Mouse (Mus musculus): ENCODE data around the gene Tmem164.

The Tmem164 gene

DNA sequence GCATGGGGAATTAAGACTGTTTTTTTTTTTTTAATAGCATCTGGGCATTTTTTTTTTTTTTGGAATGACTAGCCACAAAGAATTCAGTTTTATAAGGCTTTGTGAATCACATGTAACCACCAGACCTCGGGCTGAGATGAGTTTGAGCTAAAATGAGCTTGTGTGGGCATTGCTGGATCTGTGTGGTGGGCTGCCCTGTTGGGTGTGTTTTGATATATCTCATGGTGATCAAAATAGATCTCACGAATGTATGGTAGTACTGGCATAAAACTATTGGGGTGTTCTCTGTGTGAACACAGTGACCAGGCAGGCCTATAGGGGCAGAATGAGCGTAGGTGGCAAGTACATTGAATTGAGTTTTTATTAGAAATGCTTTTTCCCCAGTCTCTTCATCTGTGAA, 67.4 kb downstream of the Tmem164 start:
- DNase-seq (ENCODE audit: low spot score in 2 of 2): no peak

DNA sequence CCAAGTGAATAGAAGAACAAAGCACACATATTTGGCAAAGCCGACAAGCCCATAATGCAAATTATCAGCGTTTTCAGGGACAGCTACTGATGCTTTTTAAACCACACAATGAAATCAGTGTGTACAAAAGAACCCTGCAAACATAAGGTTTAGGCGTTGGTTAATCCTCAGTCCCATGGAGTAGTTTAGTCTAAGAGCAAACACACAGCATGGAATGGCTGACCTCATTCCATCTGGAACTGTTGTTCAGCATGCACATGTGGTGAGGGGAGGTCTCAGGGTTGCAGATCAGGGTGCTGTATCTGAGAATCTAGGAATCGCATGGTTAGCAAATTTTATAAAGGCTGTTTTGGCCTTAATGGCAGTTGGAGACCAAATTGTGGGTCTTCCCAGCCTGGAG, 69.6 kb downstream of the Tmem164 start:
- DNase-seq (ENCODE audit: low spot score in 2 of 2): no peak

DNA sequence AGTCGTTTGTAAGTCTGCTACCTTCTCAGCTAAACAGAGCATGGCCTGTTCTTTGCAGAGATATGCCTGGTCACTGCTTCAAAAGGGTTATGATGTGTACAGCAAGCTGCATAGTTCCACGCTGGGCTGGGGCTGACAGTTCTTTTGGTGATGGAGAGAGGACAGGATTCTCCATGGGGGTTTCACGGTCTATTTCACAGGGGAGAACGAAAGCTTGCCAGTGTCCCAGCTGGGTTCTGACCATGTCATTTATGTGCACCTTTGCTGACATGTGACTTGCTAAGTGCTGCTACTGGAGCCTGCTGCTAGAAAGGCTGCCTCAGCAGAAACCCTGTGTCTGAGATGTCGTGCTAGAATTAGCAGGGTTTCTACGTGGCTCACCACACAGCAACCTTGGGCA, 74.3 kb downstream of the Tmem164 start:
- no peak for DNase-seq (ENCODE audit: low spot score in 2 of 2)

DNA sequence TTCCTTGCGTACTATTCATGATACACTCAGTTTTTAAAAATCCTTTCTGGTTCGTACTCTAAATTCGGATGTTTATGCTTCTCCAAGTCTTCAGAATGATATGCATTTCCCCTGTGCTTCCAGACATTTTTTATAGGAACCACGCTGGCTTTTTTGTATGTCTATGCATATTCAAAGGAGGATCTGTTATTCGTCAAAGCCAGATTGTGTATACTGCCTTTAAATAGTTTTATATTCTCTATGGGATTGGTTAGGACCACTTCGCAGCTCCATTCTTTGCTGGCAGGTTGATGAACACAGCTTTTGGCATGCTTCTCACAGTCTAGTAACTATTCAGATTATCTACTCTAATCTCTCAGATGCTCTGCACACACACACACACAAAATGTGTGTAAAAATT, 79.2 kb downstream of the Tmem164 start:
- no peak for DNase-seq (ENCODE audit: low spot score in 2 of 2)

DNA sequence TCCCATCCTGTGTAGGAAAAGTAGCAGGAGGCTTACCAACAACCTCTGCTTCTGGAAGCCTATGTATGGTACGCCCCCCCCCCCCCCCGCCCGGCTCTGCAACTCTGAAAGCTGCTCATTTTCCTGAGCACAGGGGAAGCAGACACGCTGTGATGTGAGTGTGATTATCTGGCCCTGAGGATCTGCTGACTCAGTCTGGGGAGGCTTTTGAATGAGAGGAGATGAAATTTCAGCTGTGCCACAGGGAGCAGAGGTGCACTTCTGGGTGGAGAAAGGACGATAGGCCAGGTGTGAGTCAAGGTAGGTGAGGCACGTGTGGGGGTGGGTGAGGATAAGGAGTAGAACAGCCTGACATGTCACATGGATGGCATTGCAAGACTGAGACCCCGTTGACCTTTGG, 82.1 kb downstream of the Tmem164 start:
- DNase-seq (ENCODE audit: low spot score in 2 of 2): no peak

DNA sequence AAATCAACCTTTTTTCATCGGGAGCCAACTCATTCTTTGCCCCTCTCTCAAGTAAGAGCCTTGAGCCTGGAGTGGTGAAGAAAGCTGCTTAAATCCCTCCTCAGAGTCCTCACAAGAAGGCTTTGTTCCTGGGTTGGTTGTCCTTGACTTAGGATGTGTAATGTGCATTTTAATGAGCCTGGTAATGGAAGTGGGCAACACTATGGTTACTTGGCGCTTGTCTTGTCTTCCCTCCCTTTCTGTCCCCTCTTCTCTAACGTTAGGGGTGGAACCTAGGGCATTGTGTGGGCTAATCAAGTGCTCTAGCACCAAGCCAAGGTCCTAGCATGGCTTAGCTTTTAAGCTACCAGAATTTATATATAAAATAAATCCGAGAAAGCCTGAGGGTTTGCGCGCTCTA, 88.5 kb downstream of the Tmem164 start:
- DNase-seq (ENCODE audit: low spot score in 2 of 2): no peak

DNA sequence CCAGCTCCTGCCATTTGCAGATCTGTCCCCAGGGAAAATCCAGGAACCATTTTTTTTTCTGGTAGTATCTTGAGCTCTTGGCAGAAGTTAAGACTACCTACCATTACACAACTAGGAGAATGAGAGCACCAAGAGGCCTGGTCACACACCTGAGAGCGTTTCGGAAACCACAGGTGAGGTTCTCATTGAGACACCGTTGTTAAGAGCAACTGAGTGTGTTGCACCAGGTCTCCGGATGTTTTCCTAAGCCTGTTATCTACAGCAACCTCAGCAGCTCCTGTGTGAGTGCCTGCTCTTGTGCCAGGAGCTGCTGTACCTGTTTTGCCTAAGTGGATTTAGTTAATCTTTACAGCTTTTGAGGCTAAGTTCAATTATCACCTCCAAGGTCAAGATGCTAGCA, 92.5 kb downstream of the Tmem164 start:
- DNase-seq (ENCODE audit: low spot score in 2 of 2): no peak

DNA sequence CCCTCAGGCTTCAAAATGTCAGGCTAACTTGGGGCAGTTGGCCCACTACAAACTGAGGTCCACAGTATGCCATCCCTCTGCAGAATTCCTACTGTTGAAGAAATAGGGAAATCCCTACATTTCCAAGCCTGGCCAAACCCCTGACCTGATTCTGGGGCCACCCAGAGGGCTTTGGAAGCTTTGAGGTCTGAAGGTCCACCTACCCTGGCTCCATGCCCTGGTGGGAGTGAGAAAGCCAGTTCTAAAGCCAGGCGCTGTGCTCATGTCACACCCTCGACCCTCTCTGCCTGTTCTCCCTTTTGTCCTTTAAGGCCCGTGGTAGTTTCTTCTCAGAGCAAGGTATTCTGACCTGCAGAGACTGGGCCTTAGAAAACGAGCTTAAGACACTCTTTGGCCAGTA, 94.9 kb downstream of the Tmem164 start:
- DNase-seq (ENCODE audit: low spot score in 2 of 2): no peak

DNA sequence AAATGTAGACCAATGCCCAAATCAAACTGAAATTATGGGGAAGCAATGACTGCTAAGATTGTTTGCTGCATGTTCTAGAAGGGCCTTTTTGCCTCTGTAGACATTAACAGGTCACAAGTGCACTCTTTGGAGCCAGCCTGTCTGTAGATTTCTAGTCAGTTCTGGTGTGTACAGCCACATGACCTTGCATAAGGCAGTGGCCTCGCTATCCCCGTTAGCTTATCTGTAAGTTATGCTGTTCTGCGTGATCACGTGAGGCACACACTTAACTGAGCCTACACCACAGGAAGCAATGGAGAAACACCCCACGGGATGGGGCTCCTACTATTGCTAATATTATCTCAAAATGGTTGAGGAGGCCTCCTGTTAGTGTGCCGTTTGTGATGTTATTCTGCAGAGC, 97.4 kb downstream of the Tmem164 start:
- no peak for DNase-seq (ENCODE audit: low spot score in 2 of 2)

DNA sequence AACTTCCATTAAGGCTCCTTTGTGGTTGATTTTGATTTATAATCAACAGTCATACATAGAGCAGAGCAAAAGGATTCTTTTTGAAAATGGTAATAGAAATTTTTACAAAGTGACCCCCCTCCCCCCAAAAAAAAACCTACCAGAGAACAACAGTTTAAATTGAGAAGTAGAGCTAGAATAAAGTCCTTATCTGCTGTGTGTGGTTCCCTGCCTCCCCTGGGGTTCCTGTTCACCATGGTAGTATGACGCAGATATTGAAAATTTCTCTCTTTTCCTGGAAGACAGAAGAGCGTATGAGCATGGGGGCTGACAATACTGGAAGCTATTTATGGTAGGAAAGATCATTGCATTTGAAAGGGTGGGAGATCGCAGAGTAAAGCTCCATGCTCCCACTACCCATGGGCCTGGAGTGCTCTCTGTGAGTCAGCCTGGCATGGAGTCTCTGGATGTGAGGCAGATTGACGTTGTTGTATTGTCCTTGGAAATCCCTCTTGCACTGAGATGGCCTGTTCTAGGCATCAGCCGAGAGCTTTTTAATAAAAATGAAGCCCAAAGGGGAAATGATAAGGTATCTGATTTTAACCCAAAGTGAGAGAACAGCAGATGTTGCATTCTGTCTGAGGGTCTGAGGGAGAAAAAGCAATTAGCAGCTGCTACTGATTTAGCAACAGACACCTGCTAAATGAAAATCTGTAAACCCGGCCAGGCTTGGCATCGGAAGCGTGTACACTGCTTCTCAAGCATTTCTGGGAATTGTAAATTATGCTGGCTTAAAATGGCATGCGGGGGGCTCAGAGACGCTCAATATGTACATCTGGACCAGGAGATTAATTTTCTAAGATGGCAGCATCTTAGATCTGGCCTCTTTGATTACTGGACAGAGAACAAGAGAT, 105.2 kb downstream of the Tmem164 start:
- no peak for DNase-seq (ENCODE audit: low spot score in 2 of 2)

DNA sequence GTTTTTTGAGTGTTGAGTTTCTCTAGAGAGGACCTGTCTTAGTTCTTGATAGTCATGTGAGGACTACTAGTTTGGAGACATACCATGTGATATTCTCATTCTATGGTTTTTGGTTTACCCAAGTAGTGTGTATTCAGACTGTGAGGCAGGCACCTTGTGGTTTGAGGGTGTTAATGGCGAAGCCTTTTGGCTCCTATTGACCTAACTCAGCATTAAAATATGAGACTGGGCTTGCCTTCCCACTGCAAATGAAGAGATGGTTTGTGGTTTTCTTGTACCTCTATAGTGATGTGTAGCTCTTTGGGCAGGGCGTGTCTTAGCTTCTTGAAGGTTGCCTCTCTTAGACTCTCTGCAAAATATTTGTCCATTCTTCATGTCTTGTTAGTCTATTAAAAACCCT, 111.0 kb downstream of the Tmem164 start:
- DNase-seq (ENCODE audit: low spot score in 2 of 2): no peak

DNA sequence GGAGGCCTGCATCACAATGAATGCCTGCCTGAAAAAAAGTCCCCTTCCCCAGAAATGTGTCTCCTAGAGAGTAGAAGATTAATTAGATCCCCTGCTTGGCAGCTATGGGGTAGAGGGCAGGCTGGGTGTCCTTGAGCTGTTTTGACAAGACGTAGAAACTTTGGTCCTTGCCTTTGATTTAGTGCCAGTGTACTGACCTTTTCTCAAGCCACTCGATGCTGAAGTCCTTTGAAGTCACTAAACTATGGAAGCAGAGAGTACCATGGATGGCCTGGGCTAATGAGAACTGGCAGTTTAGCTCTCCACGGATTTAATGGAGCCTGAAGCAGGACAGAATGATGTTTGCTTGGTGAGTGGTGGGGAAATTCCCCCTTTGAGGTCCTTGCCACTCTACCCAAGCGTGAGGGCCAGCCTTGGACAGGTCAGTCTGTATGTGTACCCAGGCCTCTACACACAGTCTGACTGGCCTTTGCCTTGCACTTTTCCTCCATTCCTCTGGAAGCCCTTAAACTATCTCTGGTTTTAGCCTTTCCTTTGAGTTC, 112.9 kb downstream of the Tmem164 start:
- no peak for DNase-seq (ENCODE audit: low spot score in 2 of 2)

DNA sequence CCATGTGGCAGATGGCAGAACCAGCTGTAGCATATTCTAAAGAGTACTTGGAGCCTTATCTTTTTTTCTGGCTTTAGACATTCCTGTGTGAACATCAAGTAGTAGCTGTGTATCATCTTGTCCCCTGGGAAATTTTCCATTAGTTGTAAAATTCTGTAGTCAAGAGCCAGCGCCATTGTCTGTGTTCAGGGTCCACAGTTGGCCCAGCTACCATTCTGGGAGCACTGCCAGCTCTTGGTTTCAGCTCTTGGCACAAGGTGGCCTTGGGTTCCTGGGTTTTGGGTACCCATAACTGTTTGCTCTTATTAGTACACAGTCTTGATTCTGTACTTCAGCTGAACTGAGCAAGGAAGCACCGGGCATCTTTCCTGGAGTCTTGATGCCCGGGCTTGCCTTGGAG, 123.4 kb downstream of the Tmem164 start:
- no peak for DNase-seq (ENCODE audit: low spot score in 2 of 2)

DNA sequence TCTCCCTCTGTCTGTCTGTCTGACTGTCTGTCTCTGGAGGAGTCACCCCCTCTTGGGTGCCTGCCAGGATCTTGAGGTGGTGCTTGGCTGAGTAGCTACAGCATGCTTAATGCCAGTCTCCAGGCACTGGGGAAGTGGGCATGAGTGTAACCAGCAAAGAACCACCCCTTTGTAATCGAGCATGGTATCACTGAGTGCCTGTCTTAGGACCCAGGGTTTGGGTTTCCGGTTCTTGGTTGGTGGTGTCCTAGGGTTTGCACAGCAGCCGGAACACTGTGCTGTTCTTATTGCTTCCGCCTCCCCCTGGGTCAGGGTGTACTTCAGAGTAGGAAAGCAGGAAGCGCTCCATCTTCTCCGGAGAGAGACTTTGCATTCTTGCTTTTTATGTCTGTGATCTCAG, 124.9 kb downstream of the Tmem164 start:
- no peak for DNase-seq (ENCODE audit: low spot score in 2 of 2)

DNA sequence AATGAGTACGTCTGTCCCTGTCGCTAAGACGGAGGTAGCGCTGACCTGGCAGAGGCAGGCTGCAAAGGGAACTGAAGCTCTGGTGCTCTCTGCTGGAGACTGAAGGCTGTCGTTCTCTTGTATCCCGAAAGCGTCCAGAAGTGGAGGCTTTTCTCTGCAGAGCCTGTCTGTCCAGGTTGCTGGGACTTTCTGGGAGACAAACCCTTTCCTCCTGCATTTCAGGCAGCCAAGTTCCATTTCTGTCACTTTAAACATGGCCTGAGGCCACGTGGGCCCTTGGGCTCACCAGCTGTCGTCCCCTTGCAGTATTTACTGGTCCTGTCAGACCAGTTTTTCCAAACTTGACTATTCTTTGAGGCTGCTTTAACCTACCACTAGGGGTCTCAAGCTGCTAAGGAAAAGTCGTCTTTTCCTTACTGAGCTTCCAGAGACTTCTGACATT, 125.4 kb downstream of the Tmem164 start:
- DNase-seq (ENCODE audit: low spot score in 2 of 2): no peak

DNA sequence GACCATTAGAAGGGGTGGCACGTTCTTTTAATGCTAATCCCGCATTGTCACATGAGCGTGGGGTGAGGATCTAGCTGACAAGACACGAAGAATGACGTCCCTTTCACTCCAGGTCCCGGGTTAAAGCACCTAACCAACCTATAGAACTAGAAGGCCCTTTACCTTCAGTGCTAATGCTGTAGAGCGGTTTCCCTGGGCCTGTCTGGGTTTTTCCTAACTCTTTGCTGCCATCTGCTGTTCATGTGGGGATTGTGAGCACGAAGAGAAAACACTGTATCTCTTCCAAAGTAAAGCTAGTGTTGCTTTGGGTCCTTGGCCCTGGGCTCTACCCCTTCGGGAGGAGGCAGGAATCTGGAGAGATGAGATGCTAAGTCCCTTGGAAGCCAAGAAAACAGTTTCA, 127.2 kb downstream of the Tmem164 start:
- DNase-seq (ENCODE audit: low spot score in 2 of 2): no peak

DNA sequence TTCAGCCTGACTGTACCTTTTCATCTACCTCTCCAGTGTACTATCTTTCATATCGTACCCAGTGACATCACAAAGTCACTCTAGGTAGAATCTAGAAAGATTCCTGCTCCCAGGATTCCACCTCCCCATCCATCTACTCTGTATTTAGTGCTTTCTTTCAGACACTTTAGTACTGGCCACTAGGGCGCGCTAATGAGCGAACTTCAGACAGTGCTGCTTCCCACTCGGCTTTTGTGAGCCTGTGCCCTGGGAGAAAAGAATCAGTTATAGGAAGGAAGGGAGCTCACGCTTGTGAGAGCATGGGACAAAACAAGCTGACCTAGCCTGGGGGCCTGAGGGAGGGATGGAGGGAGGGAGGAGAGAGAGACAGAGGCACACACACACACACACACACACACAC, 131.9 kb downstream of the Tmem164 start:
- DNase-seq (ENCODE audit: low spot score in 2 of 2): no peak

DNA sequence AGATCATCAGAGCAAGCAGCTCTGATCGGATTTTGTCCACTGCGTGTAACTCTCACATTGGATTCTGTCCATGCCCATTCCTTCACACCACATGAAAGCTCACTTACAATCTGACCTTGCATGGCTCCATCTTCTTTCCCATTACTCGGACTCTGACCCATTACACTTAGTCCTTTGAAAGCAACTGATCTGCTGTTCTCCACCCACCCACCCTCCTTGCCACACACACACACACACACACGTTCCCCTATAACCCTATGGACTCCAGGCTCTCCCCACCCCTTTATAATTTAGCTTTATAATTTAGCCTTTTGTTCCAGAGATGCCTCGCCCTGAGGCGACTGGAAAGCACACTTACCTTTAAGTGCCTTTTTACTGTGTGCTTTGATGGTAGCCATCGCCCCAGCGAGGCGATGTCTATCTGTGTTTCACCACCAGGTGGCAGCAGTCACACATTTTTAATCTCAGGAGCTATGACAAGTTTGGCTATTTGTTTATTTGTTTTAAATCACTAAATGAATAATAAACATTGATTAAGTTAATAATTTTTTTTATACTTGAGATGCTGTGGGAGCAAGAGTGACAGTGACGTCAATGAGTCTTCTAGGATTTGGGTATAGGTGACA, 137.0 kb downstream of the Tmem164 start:
- no peak for DNase-seq (ENCODE audit: low spot score in 2 of 2)

DNA sequence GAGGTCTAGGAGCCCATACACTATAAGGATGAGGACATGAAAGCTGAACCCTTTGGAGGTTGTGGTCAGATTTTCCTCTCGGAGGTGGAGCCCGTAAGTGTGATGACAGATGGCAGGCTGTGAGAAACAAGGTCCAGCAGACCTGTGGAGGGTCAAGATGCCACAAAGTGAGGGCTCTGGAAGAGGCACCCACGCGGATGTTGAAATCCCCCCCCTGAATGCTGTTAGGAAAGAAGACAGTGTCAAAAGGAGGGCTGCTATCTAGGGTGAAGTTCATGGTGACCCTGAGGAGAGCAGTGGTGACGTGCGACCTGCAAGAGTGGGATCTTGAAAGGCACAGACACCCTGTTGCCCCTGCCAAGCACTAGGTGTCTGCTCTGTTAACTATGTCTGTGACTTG, 140.0 kb downstream of the Tmem164 start:
- DNase-seq (ENCODE audit: low spot score in 2 of 2): no peak

DNA sequence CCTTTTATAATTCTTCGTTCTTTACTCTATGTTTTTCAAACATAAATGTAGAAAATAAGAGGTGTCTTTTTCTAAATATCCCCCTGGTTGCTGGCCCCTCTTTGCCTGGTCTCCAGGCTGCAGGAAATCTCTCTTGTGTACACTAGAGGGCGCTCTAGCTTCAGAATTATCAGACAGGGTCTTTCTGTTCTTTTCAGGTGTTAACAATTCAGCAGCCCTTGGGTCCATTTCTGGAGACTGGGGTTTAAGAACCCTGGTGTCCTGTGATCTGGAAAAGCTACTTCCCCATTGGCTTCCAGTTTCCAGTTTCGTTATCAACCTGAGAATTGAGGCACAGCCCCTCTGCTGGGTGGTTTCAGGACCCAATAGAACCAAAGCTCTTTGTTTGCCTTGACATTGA, 140.6 kb downstream of the Tmem164 start:
- no peak for DNase-seq (ENCODE audit: low spot score in 2 of 2)

DNA sequence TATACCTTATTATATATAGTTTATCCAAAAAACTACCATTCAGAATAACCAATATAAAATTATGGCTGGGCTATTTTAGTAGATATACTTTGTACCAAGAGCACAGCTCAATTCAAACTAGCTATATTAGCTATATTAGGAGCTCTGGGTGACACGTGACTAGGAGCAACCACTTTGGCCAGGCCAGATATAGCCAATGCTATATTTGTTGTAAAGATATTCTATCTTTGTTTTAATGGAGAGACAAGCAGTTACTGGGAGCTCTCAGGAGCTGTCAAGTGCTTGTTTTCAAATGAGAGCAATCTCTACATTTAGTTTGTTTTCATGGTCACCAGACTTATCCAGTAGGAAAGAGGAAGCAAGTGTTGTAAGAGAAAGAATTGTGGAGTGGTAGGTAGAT, 144.1 kb downstream of the Tmem164 start:
- no peak for DNase-seq (ENCODE audit: low spot score in 2 of 2)

DNA sequence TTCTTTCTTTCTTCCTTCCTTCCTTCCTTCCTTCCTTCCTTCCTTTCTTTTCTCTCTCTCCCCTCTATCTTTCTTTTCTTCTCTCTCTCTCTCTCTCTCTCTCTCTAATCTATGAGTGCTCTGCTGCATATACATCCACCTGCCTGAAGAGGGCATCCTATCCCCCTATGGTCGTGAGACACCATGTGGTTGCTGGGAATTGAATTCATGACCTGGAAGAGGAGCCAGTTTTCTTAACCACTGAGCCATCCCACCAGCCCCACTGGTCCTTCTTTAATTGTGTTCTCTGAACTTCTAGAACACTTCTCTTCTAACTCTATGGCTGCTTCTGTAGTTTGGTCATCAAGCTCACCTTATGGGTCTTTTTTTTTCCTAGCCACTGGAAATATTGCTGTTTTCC, 146.4 kb downstream of the Tmem164 start:
- no peak for DNase-seq (ENCODE audit: low spot score in 2 of 2)

DNA sequence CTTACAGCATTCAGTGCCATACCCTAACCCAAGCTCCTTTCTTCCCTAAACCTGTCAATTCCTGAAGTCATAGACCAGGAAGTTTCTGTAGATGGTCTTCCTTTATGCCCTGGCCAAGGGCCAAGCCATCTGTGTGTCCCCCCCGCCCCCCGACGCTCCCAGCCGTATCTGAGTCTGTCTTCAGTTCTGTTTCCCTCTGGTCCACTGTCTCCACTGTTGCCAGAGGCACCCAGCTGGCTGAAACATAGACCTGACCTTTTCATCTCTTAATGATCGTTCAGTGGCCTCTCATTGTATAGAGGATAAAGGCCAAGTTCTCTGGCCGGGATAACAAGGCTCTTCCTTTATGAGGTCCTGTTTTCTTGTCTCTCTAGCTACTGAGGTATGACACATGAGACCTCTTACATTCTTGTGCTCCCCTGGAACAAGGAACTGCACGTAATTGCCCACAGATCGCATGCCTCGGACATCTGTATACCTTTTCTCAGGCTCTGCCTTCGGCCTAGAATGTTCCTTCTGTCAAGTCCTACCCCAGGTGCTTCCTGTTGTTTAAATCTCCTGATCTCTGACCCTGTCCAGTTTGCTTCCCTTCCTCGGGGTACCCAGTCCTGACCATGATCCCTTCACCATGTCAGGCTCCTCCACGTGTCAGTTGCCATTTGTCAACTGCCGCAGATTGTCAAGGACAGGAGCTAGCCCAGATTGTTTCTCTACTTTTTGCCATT, 147.1 kb downstream of the Tmem164 start:
- DNase-seq (ENCODE audit: low spot score in 2 of 2): no peak
